Mouse (Mus musculus) neural tube, embryonic 14.5 days (tissue): ENCODE results near the gene Cldn7. TPM values are rescaled to one million over a fixed set of nuclear protein-coding genes. Genes with fewer than 3 reads are reported as not detected.
A peak's percentile ranks its signal among the peaks of the same experiment; 100 is the strongest.

ENCODE experiments used
- ATAC-seq: fragments of 200-750 bp; cut with Nextera tagmentation; 2 replicates; pipeline ENCODE4 v1.8.0; 2017; ENCODE audit warnings: low read depth, mild to moderate bottlenecking, moderate TSS enrichment, moderate library complexity
- H3K27ac ChIP-seq: fragments of 300-500 bp; sonication (generic); 2 replicates; pipeline ENCODE4 v1.5.1; 2014; ENCODE audit warnings: low read depth, mild to moderate bottlenecking, control low read depth, low read length, moderate library complexity, mixed read lengths
- H3K27me3 ChIP-seq: fragments of 300-500 bp; sonication (generic); 2 replicates; pipeline ENCODE4 v1.6.1; 2014; ENCODE audit warnings: low read length; ENCODE audit not compliant: control insufficient read depth, insufficient read depth
- H3K36me3 ChIP-seq: fragments of 300-500 bp; sonication (generic); 2 replicates; pipeline ENCODE4 v1.6.1; 2014; ENCODE audit warnings: low read length, mixed read lengths; ENCODE audit not compliant: control insufficient read depth, insufficient read depth
- H3K4me1 ChIP-seq: fragments of 300-500 bp; sonication (generic); 2 replicates; pipeline ENCODE4 v1.6.1; 2014; ENCODE audit warnings: low read length; ENCODE audit not compliant: control insufficient read depth, insufficient read depth
- H3K4me2 ChIP-seq: fragments of 300-500 bp; sonication (generic); 2 replicates; pipeline ENCODE4 v1.6.1; 2014; ENCODE audit warnings: mild to moderate bottlenecking, low read depth, low read length, control low read depth
- H3K4me3 ChIP-seq: fragments of 300-500 bp; sonication (generic); 2 replicates; pipeline ENCODE4 v1.5.1; 2014; ENCODE audit warnings: low read depth, low read length, control low read depth, mixed read lengths
- H3K9ac ChIP-seq: fragments of 300-500 bp; sonication (generic); replicated peaks from 2 replicates; pipeline ENCODE4 v1.6.1; 2014; ENCODE audit warnings: low read depth, mild to moderate bottlenecking, control low read depth, low read length, mixed read lengths
- H3K9me3 ChIP-seq: fragments of 300-500 bp; sonication (generic); 2 replicates; pipeline ENCODE4 v1.6.1; 2016; ENCODE audit warnings: low read length; ENCODE audit not compliant: control insufficient read depth
- WGBS: fragments of 180-500 bp; shearing (Covaris S2); extraction: QIAGEN DNeasy Blood & Tissue Kit; methylation state at CpG from one replicate; pipeline ENCODE4 v1.1.7; 2014; 5-methylcytosine and 5-hydroxymethylcytosine counted together
- polyA plus RNA-seq: library from polyadenylated mRNA; unstranded; fragments of >200 nt; fragmentation: Nextera tagmentation; extraction: Ambion mirVana; gene quantifications from 2 replicates; pipeline ENCODE4 v1.2.1, GENCODE M21; 2014

The Cldn7 gene
- polyA plus RNA-seq, 1 experiment from 2014 or later = 0.33 TPM

DNA sequence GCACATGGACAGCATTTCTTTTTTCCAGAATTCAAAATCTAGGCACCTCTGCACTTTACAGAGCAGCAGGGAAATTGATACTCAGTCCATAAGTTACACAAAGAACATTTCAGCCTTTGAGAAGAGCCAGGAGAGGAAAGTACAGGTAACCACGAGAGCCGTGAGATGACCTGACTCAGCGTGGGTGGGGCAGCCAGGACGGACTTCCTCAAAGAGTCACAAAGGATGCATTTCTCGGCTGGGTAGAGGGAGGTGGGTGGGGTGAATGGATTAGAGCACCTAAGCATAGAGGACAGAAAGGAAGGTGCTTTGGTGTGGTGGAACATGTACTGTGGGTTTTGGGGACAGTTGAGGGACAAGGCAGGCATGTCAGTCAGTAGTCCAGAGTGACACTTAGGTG lies 2.7 kb upstream of the Cldn7 start:
- WGBS = 55% methylated on average over 5 of the region's 5 CpGs
- ATAC-seq = no peak
- H3K9ac ChIP-seq = no peak overlapping the region
- no peak overlapping the region for H3K27ac ChIP-seq
- H3K27me3 ChIP-seq = peaks cover 36% of the 10 kb centered on the region
- H3K4me1 ChIP-seq = peaks cover 9% of the 10 kb centered on the region; the same call in 1 of the 2 replicates
- no peaks in the 10 kb centered on the region for H3K9me3 ChIP-seq
- H3K4me2 ChIP-seq = no peak overlapping the region
- H3K4me3 ChIP-seq = no peak overlapping the region
- no peaks in the 10 kb centered on the region for H3K36me3 ChIP-seq

- H3K27ac ChIP-seq = no peak overlapping the region
- H3K27me3 ChIP-seq = peaks cover 48% of the 10 kb centered on the region
- H3K4me1 ChIP-seq = peaks cover 9% of the 10 kb centered on the region; the same call in 1 of the 2 replicates
- peaks cover 16% of the 10 kb centered on the region for H3K36me3 ChIP-seq
- H3K9me3 ChIP-seq = no peaks in the 10 kb centered on the region
- no peak for ATAC-seq
- WGBS = 2% methylated on average over 49 of the region's 49 CpGs
- no peak overlapping the region for H3K4me2 ChIP-seq
- H3K9ac ChIP-seq = no peak overlapping the region
- peak overlapping the region; percentile 21; the same call in 1 of the 2 replicates for H3K4me3 ChIP-seq
Observed at GRCm38 (mm10) chr11:69965271-69966005, 859 bp downstream of the Cldn7 start.

- Histone ChIP-seq H3K27ac (no peak overlapping the region), H3K27me3 (peaks cover 48% of the 10 kb centered on the region), H3K4me3 (peak overlapping the region; percentile 21; the same call in 1 of the 2 replicates), H3K9ac (0 out of 2 replicates have a peak overlapping the region, but pooled peaks have one; percentile 28), H3K4me1 (peaks cover 9% of the 10 kb centered on the region; the same call in 1 of the 2 replicates), H3K4me2 (peak overlapping the region; percentile 38), H3K9me3 (no peaks in the 10 kb centered on the region), H3K36me3 (peaks cover 19% of the 10 kb centered on the region)
- ATAC-seq = no peak
- under 1% methylated on average over 55 of the region's 59 CpGs for WGBS
Observed at GRCm38 (mm10) chr11:69966006-69966859, 1.7 kb downstream of the Cldn7 start.

GRCm38 (mm10) chr11:69966860-69967517 lies 2.4 kb downstream of the Cldn7 start:
- Histone ChIP-seq H3K4me1 (peaks cover 9% of the 10 kb centered on the region; the same call in 1 of the 2 replicates), H3K27ac (no peak overlapping the region), H3K4me3 (peak overlapping the region; percentile 21; the same call in 1 of the 2 replicates), H3K9me3 (no peaks in the 10 kb centered on the region), H3K4me2 (peak overlapping the region; percentile 38), H3K27me3 (peaks cover 48% of the 10 kb centered on the region), H3K36me3 (peaks cover 19% of the 10 kb centered on the region), H3K9ac (no peak overlapping the region)
- no peak for ATAC-seq
- WGBS = 37% methylated on average over 15 of the region's 17 CpGs

DNA sequence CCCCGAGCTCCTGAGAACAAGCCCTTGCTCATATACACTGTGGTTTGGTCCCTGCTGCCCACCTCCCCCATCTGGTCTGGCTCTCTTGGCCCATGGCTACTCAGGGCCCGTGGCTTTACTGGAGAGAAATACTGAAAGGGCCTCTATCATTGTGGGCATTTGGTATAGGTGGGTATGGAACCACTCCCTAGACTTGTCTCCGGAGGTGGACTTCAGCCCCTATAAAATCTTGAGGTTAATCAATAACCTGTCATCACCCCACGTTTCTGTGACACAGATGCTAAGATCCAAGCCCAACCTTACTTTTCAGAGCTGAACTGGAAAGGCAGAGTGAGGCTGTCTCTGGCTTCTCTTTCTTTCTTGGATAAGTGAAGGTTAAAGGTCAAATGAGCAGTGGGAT lies 4.2 kb downstream of the Cldn7 start:
- H3K27ac ChIP-seq = no peak overlapping the region
- no peak overlapping the region for H3K9ac ChIP-seq
- H3K9me3 ChIP-seq = no peaks in the 10 kb centered on the region
- H3K27me3 ChIP-seq = peaks cover 38% of the 10 kb centered on the region
- no peak overlapping the region for H3K4me3 ChIP-seq
- peaks cover 9% of the 10 kb centered on the region; the same call in 1 of the 2 replicates for H3K4me1 ChIP-seq
- 82% methylated on average over 4 of the region's 4 CpGs for WGBS
- H3K4me2 ChIP-seq = no peak overlapping the region
- H3K36me3 ChIP-seq = peaks cover 23% of the 10 kb centered on the region
- no peak for ATAC-seq

DNA sequence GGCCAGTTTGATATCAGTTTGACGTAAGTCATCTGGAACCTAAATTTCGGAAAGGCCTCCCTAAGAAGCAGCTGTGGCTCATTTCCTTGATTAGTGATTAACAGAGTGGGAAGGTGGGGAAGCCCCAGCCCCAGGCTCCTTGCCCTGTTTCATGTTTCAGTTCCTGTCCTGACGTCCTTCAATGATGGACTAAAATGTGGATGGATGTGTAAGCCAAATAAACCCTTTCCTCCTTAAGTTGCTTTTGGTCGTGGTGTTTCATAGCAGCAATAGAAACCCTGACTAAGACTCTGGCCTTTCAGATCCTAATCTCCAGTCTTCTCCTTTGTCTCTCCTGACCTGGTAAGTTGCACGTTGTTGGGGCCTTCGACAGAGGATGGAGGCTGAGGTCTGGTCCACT lies 5.6 kb downstream of the Cldn7 start:
- no peaks in the 10 kb centered on the region for H3K9me3 ChIP-seq
- H3K27ac ChIP-seq = no peak overlapping the region
- no peak overlapping the region for H3K4me2 ChIP-seq
- peaks cover 25% of the 10 kb centered on the region for H3K27me3 ChIP-seq
- H3K4me3 ChIP-seq = no peak overlapping the region
- H3K9ac ChIP-seq = no peak overlapping the region
- H3K36me3 ChIP-seq = peaks cover 35% of the 10 kb centered on the region
- ATAC-seq = no peak
- peaks cover 6% of the 10 kb centered on the region; the same call in 1 of the 2 replicates for H3K4me1 ChIP-seq
- 90% methylated on average over 6 of the region's 6 CpGs for WGBS

- Histone ChIP-seq H3K4me1 (peaks cover 4% of the 10 kb centered on the region; the same call in 1 of the 2 replicates), H3K9me3 (no peaks in the 10 kb centered on the region), H3K27me3 (peaks cover 20% of the 10 kb centered on the region), H3K36me3 (peaks cover 36% of the 10 kb centered on the region), H3K4me3 (no peak overlapping the region), H3K27ac (no peak overlapping the region), H3K4me2 (no peak overlapping the region), H3K9ac (no peak overlapping the region)
- no peak for ATAC-seq
- WGBS = 88% methylated on average over 3 of the region's 3 CpGs
Observed at GRCm38 (mm10) chr11:69970775-69971174, 6.2 kb downstream of the Cldn7 start.

DNA sequence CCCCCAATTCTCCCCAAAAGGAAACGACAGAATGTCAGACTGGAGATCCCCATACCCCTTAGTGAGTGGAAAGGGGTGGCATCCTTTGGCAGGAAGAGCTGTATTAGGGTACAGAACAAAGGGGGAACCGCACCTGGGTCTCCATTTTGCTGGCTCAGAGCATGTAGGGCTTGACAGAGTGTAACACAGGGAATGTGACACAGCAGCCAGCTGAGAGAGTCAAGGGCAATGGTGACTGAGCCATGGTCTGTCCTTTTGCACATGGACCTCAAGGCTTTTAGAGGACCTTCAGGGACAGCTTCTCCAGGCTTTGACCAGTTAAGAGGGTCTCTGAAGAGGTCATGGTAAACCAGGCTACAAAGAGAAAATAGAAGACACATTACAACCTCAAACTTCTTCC lies 10.3 kb downstream of the Cldn7 start:
- no peaks in the 10 kb centered on the region for H3K9me3 ChIP-seq
- no peak for ATAC-seq
- no peaks in the 10 kb centered on the region for H3K27me3 ChIP-seq
- H3K4me1 ChIP-seq = peaks cover 4% of the 10 kb centered on the region; the same call in 1 of the 2 replicates
- no peak overlapping the region for H3K27ac ChIP-seq
- 92% methylated on average over 2 of the region's 2 CpGs for WGBS
- H3K4me2 ChIP-seq = no peak overlapping the region
- H3K36me3 ChIP-seq = peaks cover 26% of the 10 kb centered on the region
- no peak overlapping the region for H3K9ac ChIP-seq
- no peak overlapping the region for H3K4me3 ChIP-seq
